Mouse (Mus musculus): ENCODE measurements around the gene Crebrf.

DNA sequence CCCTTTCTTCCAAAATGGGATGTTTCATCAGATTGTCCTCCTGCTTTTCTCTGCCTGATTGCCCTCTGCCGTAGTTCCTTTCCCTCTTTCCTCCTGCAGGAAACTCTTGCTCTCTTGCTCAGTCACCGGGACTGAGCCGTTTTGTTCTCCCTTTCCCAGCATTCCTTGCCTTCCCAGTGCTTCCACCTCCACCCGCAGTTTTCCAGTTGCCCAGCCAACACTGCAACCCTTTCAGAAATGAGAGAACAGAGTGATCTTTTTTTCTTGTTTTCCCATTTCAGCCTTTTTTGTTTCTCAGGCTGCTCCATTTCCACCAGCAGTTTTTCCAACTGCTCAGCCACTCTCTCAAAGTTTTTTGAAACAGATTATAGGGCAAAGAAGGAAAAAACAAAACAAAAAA lies 44.2 kb upstream of the Crebrf start:
- TF ChIP-seq CTCF (IDR thresholded peaks at IDR 0.05; ENCODE audit: extremely low read depth, insufficient read length, insufficient replicate concordance, low read depth, low read length) (no peak), POLR2A (IDR thresholded peaks at IDR 0.05; ENCODE audit: low read depth, low read length) (no peak)

Measured in small intestine, adult 2 months (tissue).